9 mouse cellular contexts compared by ENCODE assay signal in the genomic region with DNA sequence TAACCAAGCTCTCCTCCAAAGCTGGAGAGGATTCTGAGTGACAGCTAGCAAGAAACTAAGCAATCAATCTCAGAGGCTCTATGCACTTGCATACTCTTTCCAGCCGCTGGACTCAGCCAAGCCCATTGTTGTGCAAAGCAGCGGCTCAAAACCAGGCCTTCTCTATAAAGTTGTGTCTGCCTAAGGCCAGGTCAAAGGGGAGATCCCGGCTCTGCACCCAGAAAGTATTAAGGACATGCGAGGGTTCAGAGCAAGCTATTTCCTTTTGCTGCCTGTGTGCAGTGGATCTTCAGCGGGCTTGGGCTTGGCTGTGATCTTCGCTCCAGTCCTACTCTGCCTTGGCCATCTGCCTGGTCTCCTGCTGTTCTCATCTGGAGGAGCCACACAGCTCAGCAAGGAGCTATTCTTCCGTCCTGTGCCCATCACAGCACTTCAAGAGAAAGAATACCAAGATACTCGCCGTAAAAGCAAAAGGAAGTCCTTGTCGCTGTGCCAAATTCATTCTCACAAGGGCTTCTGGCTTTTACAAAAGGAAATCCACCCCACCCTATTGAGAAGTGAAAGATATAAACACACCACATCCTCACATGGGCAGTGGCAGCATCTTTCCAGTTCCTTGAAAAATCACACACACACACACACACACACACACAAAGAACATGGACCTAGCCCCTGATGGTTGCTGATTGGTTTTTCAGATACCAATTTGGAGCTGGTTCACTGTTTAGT.
A peak's percentile ranks its signal among the peaks of the same experiment; 100 is the strongest.
DNase-seq lines count a peak whose midpoint lies in the region; ATAC-seq and TF ChIP-seq lines count a peak whose summit lies in the region.
"Had no signal": no experiment of that assay in that cellular context is flagged by ENCODE, and none has a peak within 500 bp of the region (broad histone marks: within the 10 kb centered on the region; RNA-seq: fewer than 3 reads in every experiment).

No protein-coding gene starts in this region.

- H3K4me2 ChIP-seq in embryonic facial prominence, embryonic 13.5 days: no peak overlapping the region

- WGBS in embryonic facial prominence, embryonic 13.5 days: 16% methylated on average over 10 of the region's 10 CpGs
- WGBS in kidney, adult 2 months: 40% methylated on average over 10 of the region's 10 CpGs

- H3K9ac ChIP-seq in embryonic facial prominence, embryonic 13.5 days: no peak overlapping the region

- ATAC-seq in embryonic facial prominence, embryonic 13.5 days (ENCODE audit: insufficient number of reproducible peaks, insufficient read depth, low FRiP score, low TSS enrichment, low read depth): no peak
- ATAC-seq: Patski had no signal

- no peaks in the 10 kb centered on the region for H3K36me3 ChIP-seq in embryonic facial prominence, embryonic 13.5 days
- no peaks in the 10 kb centered on the region for H3K36me3 ChIP-seq in kidney, adult 2 months (ENCODE audit: control insufficient read depth, insufficient read depth, low read length)

- TF ChIP-seq POLR2A in kidney, adult 2 months (IDR thresholded peaks at IDR 0.05; ENCODE audit: low read depth, low read length): no peak

- DNase-seq in spleen, adult 18-20 months: peak; percentile 6
- no peak for DNase-seq in spleen, postnatal 14 days (ENCODE audit: low spot score in 2 of 2)
- peak; percentile 72 to 88 for DNase-seq in heart, adult 9 months (ENCODE audit: low spot score in 2 of 2)
- DNase-seq in kidney, adult 2 months: peak; percentile 81
- peak; percentile 80 for DNase-seq in lung, postnatal 14 days
- peak; percentile 26 for DNase-seq in retina, embryonic 14.5 days (ENCODE audit: low spot score)
- no peak for DNase-seq in thymus, postnatal 14 days

- H3K4me3 ChIP-seq in embryonic facial prominence, embryonic 13.5 days: no peak overlapping the region
- no peak overlapping the region for H3K4me3 ChIP-seq in kidney, adult 2 months (ENCODE audit: insufficient read depth, low read depth, low read length)

- H3K9me3 ChIP-seq in embryonic facial prominence, embryonic 13.5 days: no peaks in the 10 kb centered on the region

- H3K27me3 ChIP-seq in embryonic facial prominence, embryonic 13.5 days: no peaks in the 10 kb centered on the region
- H3K27me3 ChIP-seq in kidney, adult 2 months (replicated peaks; ENCODE audit: control insufficient read depth, insufficient read depth, low read length): no peaks in the 10 kb centered on the region
- H3K27me3 ChIP-seq: Patski had no signal

- no peak for TF ChIP-seq CTCF in kidney, adult 2 months (conservative IDR thresholded peaks at IDR 0.05; ENCODE audit: insufficient read depth, insufficient read length, low read depth, low read length)

- peaks cover 11% of the 10 kb centered on the region for H3K4me1 ChIP-seq in embryonic facial prominence, embryonic 13.5 days
- H3K4me1 ChIP-seq in kidney, adult 2 months (ENCODE audit: control insufficient read depth, insufficient read depth, low read length): no peaks in the 10 kb centered on the region

- peak overlapping the region; percentile 33 for H3K27ac ChIP-seq in embryonic facial prominence, embryonic 13.5 days
- no peak overlapping the region for H3K27ac ChIP-seq in kidney, adult 2 months (ENCODE audit: insufficient read depth, low read depth, low read length)

Comparison
In these comparisons a context has a peak if more than half of its experiments do, and no peak if none do; other contexts are left out.
1. DNase-seq: peak in spleen, adult 18-20 months (2 of 2), heart, adult 9 months (2 of 2), kidney, adult 2 months (single experiment), lung, postnatal 14 days (single experiment) and retina, embryonic 14.5 days (single experiment); none in spleen, postnatal 14 days (0 of 2) and thymus, postnatal 14 days (single experiment).